Mouse (Mus musculus): ENCODE data around the gene Rfng. TPM values are rescaled to one million over a fixed set of nuclear protein-coding genes. Genes with fewer than 3 reads are reported as not detected.
"Not testable (repeated sequence)": the region's sequence is repeated elsewhere in the genome, so short reads cannot be mapped to it uniquely, and the experiment has no call there.

Rfng gene
- polyA plus RNA-seq, 1 experiment: 87.4 TPM

DNA sequence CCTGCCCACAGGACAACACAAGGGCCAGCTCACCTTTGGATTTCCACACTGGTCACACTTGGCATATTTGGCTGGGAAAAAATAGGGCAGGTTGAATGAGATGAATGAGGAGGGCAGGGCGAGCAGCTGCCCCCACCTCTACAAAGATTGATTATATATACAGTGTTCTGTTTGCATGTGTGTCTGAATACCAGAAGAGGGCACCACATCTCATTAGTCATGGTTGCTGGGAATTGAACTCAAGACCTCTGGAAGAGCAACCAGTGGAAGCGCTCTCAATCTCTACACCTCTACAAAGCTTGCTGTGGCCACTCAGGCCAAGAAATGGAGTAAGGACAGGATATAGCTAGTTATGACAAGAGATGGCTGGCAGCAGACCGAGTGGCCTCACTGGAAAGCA lies 5.8 kb upstream of the Rfng start:
- no peak for DNase-seq
- Histone ChIP-seq H3K4me3 (ENCODE audit: control insufficient read depth, insufficient read depth, low read length) (no peak overlapping the region), H3K4me1 (replicated peaks; ENCODE audit: control insufficient read depth, insufficient read depth, low read length) (peaks cover 8% of the 10 kb centered on the region), H3K27me3 (ENCODE audit: control insufficient read depth, insufficient read depth, low read length) (no peaks in the 10 kb centered on the region), H3K27ac (ENCODE audit: control insufficient read depth, insufficient read depth, low read length) (no peak overlapping the region), H3K36me3 (ENCODE audit: control insufficient read depth, insufficient read depth, low read length) (peaks cover 33% of the 10 kb centered on the region)
- 95% methylated on average over 3 of the region's 3 CpGs for WGBS
- TF ChIP-seq POLR2A (IDR thresholded peaks at IDR 0.05; ENCODE audit: control insufficient read depth, extremely low read depth, insufficient read depth, low read length, poor library complexity) (no peak), CTCF (IDR thresholded peaks at IDR 0.05; ENCODE audit: borderline replicate concordance, control insufficient read depth, extremely low read depth, insufficient read depth, low read length, poor library complexity) (no peak)

GRCm38 (mm10) chr11:120789355-120789754 lies 5.3 kb upstream of the Rfng start:
- DNase-seq: no peak
- H3K27me3 ChIP-seq (ENCODE audit: control insufficient read depth, insufficient read depth, low read length): no peaks in the 10 kb centered on the region
- H3K27ac ChIP-seq (ENCODE audit: control insufficient read depth, insufficient read depth, low read length): no peak overlapping the region
- H3K4me1 ChIP-seq (replicated peaks; ENCODE audit: control insufficient read depth, insufficient read depth, low read length): peaks cover 10% of the 10 kb centered on the region
- peaks cover 33% of the 10 kb centered on the region for H3K36me3 ChIP-seq (ENCODE audit: control insufficient read depth, insufficient read depth, low read length)
- TF ChIP-seq POLR2A (IDR thresholded peaks at IDR 0.05; ENCODE audit: control insufficient read depth, extremely low read depth, insufficient read depth, low read length, poor library complexity) (no peak), CTCF (IDR thresholded peaks at IDR 0.05; ENCODE audit: borderline replicate concordance, control insufficient read depth, extremely low read depth, insufficient read depth, low read length, poor library complexity) (no peak)
- WGBS: 96% methylated on average over 4 of the region's 4 CpGs
- H3K4me3 ChIP-seq (ENCODE audit: control insufficient read depth, insufficient read depth, low read length): no peak overlapping the region

- peaks cover 33% of the 10 kb centered on the region for H3K36me3 ChIP-seq (ENCODE audit: control insufficient read depth, insufficient read depth, low read length)
- not testable (repeated sequence) for H3K4me3 ChIP-seq (ENCODE audit: control insufficient read depth, insufficient read depth, low read length); H3K27me3 ChIP-seq (ENCODE audit: control insufficient read depth, insufficient read depth, low read length); DNase-seq; H3K27ac ChIP-seq (ENCODE audit: control insufficient read depth, insufficient read depth, low read length)
- H3K4me1 ChIP-seq (replicated peaks; ENCODE audit: control insufficient read depth, insufficient read depth, low read length): peaks cover 12% of the 10 kb centered on the region
- 94% methylated on average over 10 of the region's 10 CpGs for WGBS
Measured at GRCm38 (mm10) chr11:120788460-120788859, 4.5 kb upstream of the Rfng start.

GRCm38 (mm10) chr11:120785145-120785544 lies 1.1 kb upstream of the Rfng start:
- Histone ChIP-seq H3K27me3 (ENCODE audit: control insufficient read depth, insufficient read depth, low read length) (no peaks in the 10 kb centered on the region), H3K27ac (ENCODE audit: control insufficient read depth, insufficient read depth, low read length) (no peak overlapping the region), H3K4me1 (replicated peaks; ENCODE audit: control insufficient read depth, insufficient read depth, low read length) (peaks cover 20% of the 10 kb centered on the region), H3K4me3 (ENCODE audit: control insufficient read depth, insufficient read depth, low read length) (peak overlapping the region; percentile 93), H3K36me3 (ENCODE audit: control insufficient read depth, insufficient read depth, low read length) (peaks cover 19% of the 10 kb centered on the region)
- 56% methylated on average over 9 of the region's 9 CpGs for WGBS
- TF ChIP-seq POLR2A (IDR thresholded peaks at IDR 0.05; ENCODE audit: control insufficient read depth, extremely low read depth, insufficient read depth, low read length, poor library complexity): no peak
- no peak for TF ChIP-seq CTCF (IDR thresholded peaks at IDR 0.05; ENCODE audit: borderline replicate concordance, control insufficient read depth, extremely low read depth, insufficient read depth, low read length, poor library complexity)
- no peak for DNase-seq

GRCm38 (mm10) chr11:120783426-120784063 lies 462 bp downstream of the Rfng start:
- peaks cover 20% of the 10 kb centered on the region for H3K4me1 ChIP-seq (replicated peaks; ENCODE audit: control insufficient read depth, insufficient read depth, low read length)
- TF ChIP-seq CTCF (IDR thresholded peaks at IDR 0.05; ENCODE audit: borderline replicate concordance, control insufficient read depth, extremely low read depth, insufficient read depth, low read length, poor library complexity) (no peak), POLR2A (IDR thresholded peaks at IDR 0.05; ENCODE audit: control insufficient read depth, extremely low read depth, insufficient read depth, low read length, poor library complexity) (no peak)
- H3K27ac ChIP-seq (ENCODE audit: control insufficient read depth, insufficient read depth, low read length): no peak overlapping the region
- peaks cover 7% of the 10 kb centered on the region for H3K36me3 ChIP-seq (ENCODE audit: control insufficient read depth, insufficient read depth, low read length)
- H3K27me3 ChIP-seq (ENCODE audit: control insufficient read depth, insufficient read depth, low read length): no peaks in the 10 kb centered on the region
- 4% methylated on average over 42 of the region's 42 CpGs for WGBS
- peak overlapping the region; percentile 99 for H3K4me3 ChIP-seq (ENCODE audit: control insufficient read depth, insufficient read depth, low read length)
- no peak for DNase-seq

DNA sequence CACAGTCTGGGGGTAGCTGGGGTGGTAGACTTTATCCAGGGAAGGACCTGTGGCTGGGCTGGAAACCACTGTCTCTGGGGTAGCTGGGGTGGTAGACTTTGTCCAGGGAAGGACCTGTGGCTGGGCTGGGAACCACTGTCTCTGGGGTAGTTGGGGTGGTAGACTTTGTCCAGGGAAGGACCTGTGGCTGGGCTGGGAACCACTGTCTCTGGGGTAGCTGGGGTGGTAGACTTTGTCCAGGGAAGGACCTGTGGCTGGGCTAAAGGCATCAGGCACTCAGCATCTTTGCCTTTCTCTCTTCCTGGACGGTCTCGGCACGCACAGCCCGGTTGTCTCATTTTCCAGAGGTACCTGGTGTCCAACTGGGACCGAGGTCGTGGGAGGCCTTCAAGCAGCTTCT lies 2.6 kb downstream of the Rfng start:
- H3K27me3 ChIP-seq (ENCODE audit: control insufficient read depth, insufficient read depth, low read length); H3K36me3 ChIP-seq (ENCODE audit: control insufficient read depth, insufficient read depth, low read length); DNase-seq; H3K27ac ChIP-seq (ENCODE audit: control insufficient read depth, insufficient read depth, low read length); H3K4me3 ChIP-seq (ENCODE audit: control insufficient read depth, insufficient read depth, low read length): not testable (repeated sequence)
- WGBS: 97% methylated on average over 6 of the region's 6 CpGs
- H3K4me1 ChIP-seq (replicated peaks; ENCODE audit: control insufficient read depth, insufficient read depth, low read length): peaks cover 20% of the 10 kb centered on the region

DNA sequence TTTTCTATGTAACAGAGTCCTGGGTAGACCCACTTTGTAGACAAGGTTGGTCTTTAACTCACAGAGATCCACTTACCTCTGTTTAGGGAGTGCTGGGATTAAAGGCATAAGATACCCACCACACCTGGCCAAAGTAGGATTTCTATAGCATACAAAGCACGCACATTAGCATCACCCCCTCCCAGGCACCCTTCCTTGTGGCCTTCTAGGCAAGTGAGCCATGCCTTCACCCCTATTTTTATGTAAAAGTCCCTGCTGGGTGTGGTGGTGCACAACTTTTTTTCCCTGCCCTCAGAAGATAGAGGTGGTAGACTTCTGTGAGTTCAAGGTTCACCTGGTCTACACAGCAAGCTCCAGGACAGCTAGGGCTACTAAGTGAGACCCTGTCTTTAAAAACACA lies 4.1 kb downstream of the Rfng start:
- no peak overlapping the region for H3K4me3 ChIP-seq (ENCODE audit: control insufficient read depth, insufficient read depth, low read length)
- DNase-seq: no peak
- H3K27me3 ChIP-seq (ENCODE audit: control insufficient read depth, insufficient read depth, low read length): no peaks in the 10 kb centered on the region
- no peaks in the 10 kb centered on the region for H3K36me3 ChIP-seq (ENCODE audit: control insufficient read depth, insufficient read depth, low read length)
- TF ChIP-seq POLR2A (IDR thresholded peaks at IDR 0.05; ENCODE audit: control insufficient read depth, extremely low read depth, insufficient read depth, low read length, poor library complexity) (no peak), CTCF (IDR thresholded peaks at IDR 0.05; ENCODE audit: borderline replicate concordance, control insufficient read depth, extremely low read depth, insufficient read depth, low read length, poor library complexity) (no peak)
- 81% methylated on average over 1 of the region's 1 CpGs for WGBS
- peaks cover 13% of the 10 kb centered on the region for H3K4me1 ChIP-seq (replicated peaks; ENCODE audit: control insufficient read depth, insufficient read depth, low read length)
- H3K27ac ChIP-seq (ENCODE audit: control insufficient read depth, insufficient read depth, low read length): no peak overlapping the region
